Mouse (Mus musculus) embryo, embryonic 10.5 days (tissue): ENCODE results near the gene Gm10061.
"Not testable (repeated sequence)": the region's sequence is repeated elsewhere in the genome, so short reads cannot be mapped to it uniquely, and the experiment has no call there.

Source experiments
- DNase-seq: peaks from one replicate; pipeline ENCODE4 v3.0.0-alpha.2; 2015; ENCODE audit warnings: low spot score

The Gm10061 gene

GRCm38 (mm10) chr16:89150786-89151185, at the start of gene Gm10061:
Gm10061 (plus strand) TSS chr16:89151086.
- DNase-seq, result no peak

- DNase-seq, result no peak
Observed at GRCm38 (mm10) chr16:89140551-89140950, 10.3 kb upstream of the Gm10061 start, which contains the start of gene Gm6358. Gm6358 (plus strand) TSS chr16:89140851.

GRCm38 (mm10) chr16:89157652-89158051, 6.8 kb downstream of the Gm10061 start, which contains the start of gene Gm9789:
Gm9789 (plus strand) TSS chr16:89157952.
- no peak for DNase-seq

GRCm38 (mm10) chr16:89169190-89169589, 18.3 kb downstream of the Gm10061 start, which contains the start of gene Gm7735:
Gm7735 (plus strand) TSS chr16:89169490.
- not testable (repeated sequence) for DNase-seq

GRCm38 (mm10) chr16:89174435-89174834, 23.5 kb downstream of the Gm10061 start, which contains the start of gene 1110057P08Rik:
1110057P08Rik (plus strand) TSS chr16:89174735.
- no peak for DNase-seq

- DNase-seq, result no peak
Observed at GRCm38 (mm10) chr16:89188621-89189020, 37.7 kb downstream of the Gm10061 start.
